Mouse (Mus musculus) testis, adult 2 months (tissue): ENCODE results near the gene Tspan2.

Source experiments
- CTCF ChIP-seq: fragments of 200-500 bp; IDR thresholded peaks from 2 replicates; pipeline ENCODE4 v1.5.1; 2012; ENCODE audit warnings: low read depth, mild to moderate bottlenecking, inconsistent platforms, low read length, moderate library complexity; ENCODE audit not compliant: control insufficient read depth, insufficient read depth, insufficient replicate concordance
- POLR2A ChIP-seq: fragments of 200-500 bp; IDR thresholded peaks from 2 replicates; pipeline ENCODE4 v1.6.1; 2012; ENCODE audit warnings: low read depth, mild to moderate bottlenecking, inconsistent platforms, low read length, moderate library complexity; ENCODE audit not compliant: control insufficient read depth

GRCm38 (mm10) chr3:102724798-102725459 lies 9.4 kb upstream of the Tspan2 start:
- TF ChIP-seq CTCF (no peak), POLR2A (no peak)
